Mouse (Mus musculus): ENCODE measurements at regions not wholly inside any gene's neighbourhood (a gene's known extent, or its start where the extent isn't known, plus 50 kb on each side); places are given as distances from the start of the nearest gene placed in this dataset.
A peak's percentile ranks its signal among the peaks of the same experiment; 100 is the strongest.

DNA sequence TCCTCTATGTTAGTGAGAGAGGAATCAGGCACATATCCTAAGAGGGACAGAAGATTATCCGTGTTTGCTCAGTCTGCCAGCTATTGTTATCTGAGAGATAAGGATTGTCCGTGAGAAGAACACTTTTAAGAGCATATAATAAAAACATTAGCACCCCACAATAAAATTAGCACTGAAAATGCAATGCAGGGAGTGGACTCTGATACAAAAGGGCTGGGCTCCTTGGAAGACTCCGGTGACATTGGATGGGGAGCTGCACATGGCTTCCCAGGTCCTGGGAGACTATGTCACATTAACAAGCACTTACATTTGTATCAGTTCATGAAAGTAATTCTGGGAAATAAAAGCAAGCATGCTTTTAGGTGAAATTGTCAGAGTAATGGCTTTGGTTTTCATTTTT is 238.6 kb upstream of the Map3k1 start:
- Histone ChIP-seq H3K4me2 (ENCODE audit: low read depth, low read length, severe bottlenecking) (no peak overlapping the region), H3K9ac (ENCODE audit: low read length) (no peak overlapping the region), H3K9me3 (ENCODE audit: control insufficient read depth, low read length) (no peaks in the 10 kb centered on the region), H3K27ac (ENCODE audit: low read depth, low read length) (no peak overlapping the region), H3K36me3 (ENCODE audit: control insufficient read depth, insufficient read depth, low read length) (no peaks in the 10 kb centered on the region), H3K4me1 (replicated peaks; ENCODE audit: control insufficient read depth, insufficient read depth, low read length) (no peaks in the 10 kb centered on the region), H3K27me3 (ENCODE audit: control insufficient read depth, insufficient read depth, low read length) (no peaks in the 10 kb centered on the region), H3K4me3 (ENCODE audit: low read depth, low read length) (no peak overlapping the region)
- ATAC-seq (replicated peaks; ENCODE audit: low FRiP score), result no peak
- DNase-seq (ENCODE audit: low spot score), result no peak
- 73% methylated on average over 3 of the region's 3 CpGs for WGBS

DNA sequence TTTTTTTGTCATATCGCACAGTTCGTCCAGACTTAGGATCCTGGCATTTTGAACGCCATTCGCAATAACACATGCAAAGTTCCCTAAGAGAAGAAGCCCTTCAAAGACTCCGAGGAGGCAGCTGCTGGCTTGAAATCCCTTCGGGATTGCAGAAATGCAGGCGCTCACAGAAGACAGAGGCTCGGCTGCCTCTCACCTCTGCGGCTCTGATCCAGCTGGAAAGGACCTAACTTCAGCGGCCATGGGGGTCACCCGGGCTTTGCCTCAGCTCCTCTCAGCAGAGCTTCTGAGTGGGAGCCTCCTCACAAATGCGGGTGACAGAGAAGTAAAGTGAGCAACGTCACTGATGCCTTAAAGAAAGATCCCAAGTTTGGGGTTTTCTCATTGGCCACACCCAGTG is 239.1 kb upstream of the Map3k1 start:
- DNase-seq (ENCODE audit: low spot score) (no peak), ATAC-seq (replicated peaks; ENCODE audit: low FRiP score) (no peak)
- 82% methylated on average over 13 of the region's 13 CpGs for WGBS
- Histone ChIP-seq H3K36me3 (ENCODE audit: control insufficient read depth, insufficient read depth, low read length) (no peaks in the 10 kb centered on the region), H3K9ac (ENCODE audit: low read length) (no peak overlapping the region), H3K27me3 (ENCODE audit: control insufficient read depth, insufficient read depth, low read length) (no peaks in the 10 kb centered on the region), H3K4me2 (ENCODE audit: low read depth, low read length, severe bottlenecking) (no peak overlapping the region), H3K4me3 (ENCODE audit: low read depth, low read length) (no peak overlapping the region), H3K27ac (ENCODE audit: low read depth, low read length) (no peak overlapping the region), H3K9me3 (ENCODE audit: control insufficient read depth, low read length) (no peaks in the 10 kb centered on the region), H3K4me1 (replicated peaks; ENCODE audit: control insufficient read depth, insufficient read depth, low read length) (no peaks in the 10 kb centered on the region)

DNA sequence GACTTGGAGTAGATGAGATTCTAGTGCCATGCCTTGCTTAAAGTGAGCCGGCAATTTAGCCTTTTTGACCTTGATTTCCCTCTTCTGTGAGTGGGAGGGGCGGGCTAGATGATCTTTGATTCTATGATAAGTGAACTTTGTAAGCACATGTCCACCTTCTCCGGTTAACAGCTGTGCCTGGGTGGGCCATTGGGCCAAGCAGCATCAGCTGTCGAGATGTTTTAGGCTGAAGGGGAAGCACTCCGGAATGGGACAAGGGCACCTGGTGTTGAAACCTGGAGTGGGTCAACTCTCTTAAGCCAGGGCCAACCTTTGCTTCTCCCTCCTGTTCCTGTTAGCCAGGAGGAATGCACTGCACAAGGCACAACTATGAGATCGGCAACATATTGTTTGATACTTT is 239.5 kb upstream of the Map3k1 start:
- no peak for ATAC-seq (replicated peaks; ENCODE audit: low FRiP score)
- H3K9me3 ChIP-seq (ENCODE audit: control insufficient read depth, low read length), result no peaks in the 10 kb centered on the region
- no peak overlapping the region for H3K27ac ChIP-seq (ENCODE audit: low read depth, low read length)

GRCm38 (mm10) chr13:112050892-112051291 is 237.4 kb upstream of the Ankrd55 start:
- H3K9me3 ChIP-seq (ENCODE audit: control insufficient read depth, low read length), result no peaks in the 10 kb centered on the region
- no peak overlapping the region for H3K4me3 ChIP-seq (ENCODE audit: low read depth, low read length)
- no peaks in the 10 kb centered on the region for H3K36me3 ChIP-seq (ENCODE audit: control insufficient read depth, insufficient read depth, low read length)
- no peak overlapping the region for H3K27ac ChIP-seq (ENCODE audit: low read depth, low read length)
- 94% methylated on average over 11 of the region's 11 CpGs for WGBS
- no peak overlapping the region for H3K9ac ChIP-seq (ENCODE audit: low read length)
- no peaks in the 10 kb centered on the region for H3K27me3 ChIP-seq (ENCODE audit: control insufficient read depth, insufficient read depth, low read length)
- H3K4me2 ChIP-seq (ENCODE audit: low read depth, low read length, severe bottlenecking), result no peak overlapping the region
- ATAC-seq (replicated peaks; ENCODE audit: low FRiP score), result no peak
- DNase-seq (ENCODE audit: low spot score), result no peak
- no peaks in the 10 kb centered on the region for H3K4me1 ChIP-seq (replicated peaks; ENCODE audit: control insufficient read depth, insufficient read depth, low read length)

More for the DNA sequence above, 239.5 kb upstream of the Map3k1 start:
- 87% methylated on average over 6 of the region's 6 CpGs for WGBS
- Histone ChIP-seq H3K36me3 (ENCODE audit: control insufficient read depth, insufficient read depth, low read length) (no peaks in the 10 kb centered on the region), H3K4me2 (ENCODE audit: low read depth, low read length, severe bottlenecking) (no peak overlapping the region), H3K9ac (ENCODE audit: low read length) (no peak overlapping the region), H3K27me3 (ENCODE audit: control insufficient read depth, insufficient read depth, low read length) (no peaks in the 10 kb centered on the region), H3K4me3 (ENCODE audit: low read depth, low read length) (no peak overlapping the region), H3K4me1 (replicated peaks; ENCODE audit: control insufficient read depth, insufficient read depth, low read length) (no peaks in the 10 kb centered on the region)
- DNase-seq (ENCODE audit: low spot score), result no peak

GRCm38 (mm10) chr13:112052011-112052410 is 236.2 kb upstream of the Ankrd55 start:
- ATAC-seq (replicated peaks; ENCODE audit: low FRiP score) (no peak), DNase-seq (ENCODE audit: low spot score) (peak; percentile 8)
- Histone ChIP-seq H3K9me3 (ENCODE audit: control insufficient read depth, low read length) (no peaks in the 10 kb centered on the region), H3K27ac (ENCODE audit: low read depth, low read length) (no peak overlapping the region), H3K4me2 (ENCODE audit: low read depth, low read length, severe bottlenecking) (no peak overlapping the region), H3K4me1 (replicated peaks; ENCODE audit: control insufficient read depth, insufficient read depth, low read length) (no peaks in the 10 kb centered on the region), H3K36me3 (ENCODE audit: control insufficient read depth, insufficient read depth, low read length) (no peaks in the 10 kb centered on the region), H3K27me3 (ENCODE audit: control insufficient read depth, insufficient read depth, low read length) (no peaks in the 10 kb centered on the region), H3K9ac (ENCODE audit: low read length) (no peak overlapping the region), H3K4me3 (ENCODE audit: low read depth, low read length) (no peak overlapping the region)
- WGBS, result 87% methylated on average over 3 of the region's 3 CpGs

DNA sequence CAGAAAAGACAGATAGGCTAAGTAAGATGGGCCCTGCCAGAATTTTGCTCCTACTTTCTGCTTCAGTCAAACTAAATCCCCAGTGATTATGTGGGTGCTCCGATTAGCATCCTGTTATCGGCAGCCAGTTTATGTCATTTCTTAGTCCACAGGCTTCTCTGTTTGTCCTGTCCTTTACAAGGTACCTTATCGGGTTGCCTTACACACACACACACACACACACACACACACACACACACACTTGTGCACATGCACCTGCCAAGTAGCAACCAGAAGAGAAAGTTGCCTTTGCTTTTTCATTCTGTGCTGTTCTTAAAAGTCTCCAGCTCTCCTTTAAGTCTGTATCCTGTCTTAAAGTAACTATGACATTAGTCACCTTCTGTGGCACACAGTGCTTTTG is 235.8 kb upstream of the Ankrd55 start:
- no peak overlapping the region for H3K4me2 ChIP-seq (ENCODE audit: low read depth, low read length, severe bottlenecking)
- H3K9ac ChIP-seq (ENCODE audit: low read length), result no peak overlapping the region
- H3K4me1 ChIP-seq (replicated peaks; ENCODE audit: control insufficient read depth, insufficient read depth, low read length), result no peaks in the 10 kb centered on the region
- no peaks in the 10 kb centered on the region for H3K36me3 ChIP-seq (ENCODE audit: control insufficient read depth, insufficient read depth, low read length)
- H3K4me3 ChIP-seq (ENCODE audit: low read depth, low read length), result no peak overlapping the region
- H3K27ac ChIP-seq (ENCODE audit: low read depth, low read length), result no peak overlapping the region
- H3K27me3 ChIP-seq (ENCODE audit: control insufficient read depth, insufficient read depth, low read length), result no peaks in the 10 kb centered on the region
- WGBS, result 90% methylated on average over 3 of the region's 3 CpGs
- DNase-seq (ENCODE audit: low spot score) (no peak), ATAC-seq (replicated peaks; ENCODE audit: low FRiP score) (no peak)
- H3K9me3 ChIP-seq (ENCODE audit: control insufficient read depth, low read length), result no peaks in the 10 kb centered on the region

DNA sequence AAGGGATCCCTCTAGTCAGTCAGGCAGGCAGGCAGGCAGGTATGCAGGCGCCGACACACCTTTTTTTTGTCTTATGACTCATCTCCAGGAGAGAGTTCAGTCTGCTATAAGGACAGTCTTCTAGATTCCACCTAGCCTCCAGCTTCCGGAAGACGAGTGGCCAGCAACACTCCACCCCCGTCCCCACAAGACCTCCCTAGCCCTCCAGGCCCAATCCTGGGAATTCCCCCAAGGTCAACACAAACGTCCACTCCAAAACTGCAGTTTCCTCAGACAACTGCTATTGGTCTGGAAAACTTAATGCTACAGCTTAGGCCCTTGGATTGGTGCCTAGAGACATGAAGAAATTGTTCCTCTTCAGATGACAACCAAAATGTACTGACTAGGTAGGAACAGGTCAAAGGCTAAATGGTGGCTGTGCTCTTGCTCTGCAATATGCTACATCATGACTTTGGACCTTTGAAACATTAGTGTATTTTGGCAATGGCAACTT is 233.3 kb upstream of the Ankrd55 start:
- Histone ChIP-seq H3K4me3 (ENCODE audit: low read depth, low read length) (no peak overlapping the region), H3K4me1 (replicated peaks; ENCODE audit: control insufficient read depth, insufficient read depth, low read length) (0 out of 2 replicates have a peak, but pooled peaks cover 1% of the 10 kb centered on the region), H3K27ac (ENCODE audit: low read depth, low read length) (no peak overlapping the region), H3K4me2 (ENCODE audit: low read depth, low read length, severe bottlenecking) (no peak overlapping the region), H3K9ac (ENCODE audit: low read length) (no peak overlapping the region), H3K36me3 (ENCODE audit: control insufficient read depth, insufficient read depth, low read length) (no peaks in the 10 kb centered on the region), H3K27me3 (ENCODE audit: control insufficient read depth, insufficient read depth, low read length) (no peaks in the 10 kb centered on the region), H3K9me3 (ENCODE audit: control insufficient read depth, low read length) (no peaks in the 10 kb centered on the region)
- 90% methylated on average over 6 of the region's 6 CpGs for WGBS
- ATAC-seq (replicated peaks; ENCODE audit: low FRiP score), result no peak
- DNase-seq (ENCODE audit: low spot score), result no peak

DNA sequence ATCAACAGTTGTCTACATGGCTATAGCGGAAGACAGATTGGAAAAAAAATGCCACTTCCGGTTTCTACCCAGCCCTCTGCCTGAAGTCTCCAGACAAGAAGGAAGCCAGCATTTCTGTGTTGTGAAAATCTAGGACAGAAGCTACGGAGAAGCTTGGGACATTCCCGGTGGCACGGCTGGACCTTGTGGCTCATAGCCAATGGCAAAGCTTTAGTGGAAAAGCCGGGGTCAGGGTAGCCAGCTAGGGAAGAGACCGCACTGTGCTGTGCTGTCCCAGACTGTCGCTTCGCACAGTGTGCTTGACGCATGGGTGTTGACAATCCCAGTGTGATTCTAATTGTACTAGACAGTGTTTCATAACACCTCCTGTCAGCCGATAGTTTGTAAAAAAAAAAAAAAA is 230.0 kb upstream of the Ankrd55 start:
- DNase-seq (ENCODE audit: low spot score), result no peak
- Histone ChIP-seq H3K9ac (ENCODE audit: low read length) (no peak overlapping the region), H3K4me1 (replicated peaks; ENCODE audit: control insufficient read depth, insufficient read depth, low read length) (0 out of 2 replicates have a peak, but pooled peaks cover 1% of the 10 kb centered on the region), H3K27me3 (ENCODE audit: control insufficient read depth, insufficient read depth, low read length) (no peaks in the 10 kb centered on the region), H3K4me2 (ENCODE audit: low read depth, low read length, severe bottlenecking) (no peak overlapping the region), H3K4me3 (ENCODE audit: low read depth, low read length) (no peak overlapping the region), H3K9me3 (ENCODE audit: control insufficient read depth, low read length) (no peaks in the 10 kb centered on the region), H3K27ac (ENCODE audit: low read depth, low read length) (no peak overlapping the region), H3K36me3 (ENCODE audit: control insufficient read depth, insufficient read depth, low read length) (no peaks in the 10 kb centered on the region)
- no peak for ATAC-seq (replicated peaks; ENCODE audit: low FRiP score)
- WGBS, result 85% methylated on average over 11 of the region's 11 CpGs

- Histone ChIP-seq H3K9me3 (ENCODE audit: control insufficient read depth, low read length) (no peaks in the 10 kb centered on the region), H3K27me3 (ENCODE audit: control insufficient read depth, insufficient read depth, low read length) (no peaks in the 10 kb centered on the region), H3K4me3 (ENCODE audit: low read depth, low read length) (no peak overlapping the region), H3K36me3 (ENCODE audit: control insufficient read depth, insufficient read depth, low read length) (no peaks in the 10 kb centered on the region), H3K4me2 (ENCODE audit: low read depth, low read length, severe bottlenecking) (no peak overlapping the region), H3K27ac (ENCODE audit: low read depth, low read length) (no peak overlapping the region), H3K4me1 (replicated peaks; ENCODE audit: control insufficient read depth, insufficient read depth, low read length) (0 out of 2 replicates have a peak, but pooled peaks cover 1% of the 10 kb centered on the region), H3K9ac (ENCODE audit: low read length) (no peak overlapping the region)
- WGBS, result 80% methylated on average over 6 of the region's 6 CpGs
- no peak for ATAC-seq (replicated peaks; ENCODE audit: low FRiP score)
- DNase-seq (ENCODE audit: low spot score), result no peak
These were observed 229.5 kb upstream of the Ankrd55 start for GRCm38 (mm10) chr13:112058771-112059170.
